Mouse (Mus musculus) CH12F3 (cell line): ENCODE data around the gene Gm8271.
"Not testable (repeated sequence)": the region's sequence is repeated elsewhere in the genome, so short reads cannot be mapped to it uniquely, and the experiment has no call there.

Experiments
- in situ Hi-C: fragments of 300-500 bp; cut with MboI; formaldehyde crosslinking; loops from 2 replicates; pipeline ENCODE4 v1.14.3; 2020; ENCODE audit warnings: low sequenced_read_pairs

Gm8271 gene

GRCm38 (mm10) chr14:5185493-5185892 lies at the start of gene Gm8271:
Gene Gm8271, plus strand, starts transcription at chr14:5185793.
- in situ Hi-C loops = not testable (repeated sequence)

GRCm38 (mm10) chr14:5164235-5164634 lies 21.4 kb upstream of the Gm8271 start, which contains the start of gene Gm3317:
Gene Gm3317, plus strand, starts transcription at chr14:5164535.
- in situ Hi-C loops = not testable (repeated sequence)
